Mouse (Mus musculus) c-Kit-positive CD71-positive TER-119-negative erythroid progenitor cells, embryonic 14.5 days (primary cell): ENCODE results near the gene Snx10.

Experiments
- DNase-seq: peaks from one replicate; pipeline ENCODE4 v3.0.0-alpha.2; 2013; ENCODE audit warnings: low read depth

Snx10 gene

DNA sequence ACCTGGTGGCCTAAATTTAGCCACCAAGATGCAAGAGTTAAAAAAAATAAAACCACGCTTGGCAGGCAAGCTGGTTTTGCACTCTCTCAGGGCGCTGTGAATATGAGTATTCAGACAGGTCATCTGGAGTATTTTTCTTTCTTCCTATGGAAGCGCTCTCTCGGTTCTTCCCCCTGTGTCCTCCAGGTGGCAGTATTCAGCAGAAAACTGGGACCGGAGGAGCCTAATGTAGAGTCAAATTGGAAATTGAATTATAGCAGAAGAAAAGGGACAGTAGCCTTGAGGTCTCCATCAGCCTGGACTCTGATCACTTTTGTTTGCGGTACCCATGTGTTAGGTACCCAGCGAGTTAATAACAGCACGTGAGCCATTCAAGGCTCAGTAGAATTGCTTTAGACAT, 62.3 kb downstream of the Snx10 start:
- peak; percentile 44 for DNase-seq

GRCm38 (mm10) chr6:51587266-51587665, 63.6 kb downstream of the Snx10 start:
- no peak for DNase-seq

GRCm38 (mm10) chr6:51591264-51591663, 67.6 kb downstream of the Snx10 start:
- DNase-seq = no peak

- no peak for DNase-seq
Measured at GRCm38 (mm10) chr6:51591844-51592243, 68.1 kb downstream of the Snx10 start.

- peak; percentile 10 for DNase-seq
Measured at GRCm38 (mm10) chr6:51592356-51593115, 68.8 kb downstream of the Snx10 start.

DNA sequence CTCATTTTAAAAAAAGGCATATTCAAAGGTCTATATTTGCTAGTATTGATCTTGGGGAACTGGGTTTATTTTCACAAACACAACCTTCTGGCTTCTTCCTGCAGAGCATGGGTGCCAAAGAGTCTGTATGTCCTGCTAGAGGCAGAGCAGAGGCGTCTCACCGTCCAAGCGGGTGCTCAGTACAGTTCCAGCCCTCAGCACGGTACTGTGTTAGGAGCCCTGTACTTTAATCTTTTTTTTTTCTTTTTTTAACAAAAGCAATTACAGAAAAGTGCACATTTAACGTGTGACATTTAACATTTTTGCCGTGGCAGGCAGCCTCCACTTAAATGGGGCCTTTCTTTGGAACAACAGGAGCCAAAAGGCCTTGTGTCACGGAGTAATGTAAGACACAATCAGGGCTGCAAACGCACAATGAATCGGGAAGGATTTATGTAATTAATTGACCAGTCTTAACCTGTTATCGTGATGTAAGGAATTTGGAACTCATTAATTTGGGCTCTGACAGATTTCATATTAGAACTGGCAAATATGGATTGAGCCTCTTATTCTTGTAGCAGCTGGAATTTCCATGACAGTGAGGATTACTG, 69.8 kb downstream of the Snx10 start:
- DNase-seq = no peak

DNA sequence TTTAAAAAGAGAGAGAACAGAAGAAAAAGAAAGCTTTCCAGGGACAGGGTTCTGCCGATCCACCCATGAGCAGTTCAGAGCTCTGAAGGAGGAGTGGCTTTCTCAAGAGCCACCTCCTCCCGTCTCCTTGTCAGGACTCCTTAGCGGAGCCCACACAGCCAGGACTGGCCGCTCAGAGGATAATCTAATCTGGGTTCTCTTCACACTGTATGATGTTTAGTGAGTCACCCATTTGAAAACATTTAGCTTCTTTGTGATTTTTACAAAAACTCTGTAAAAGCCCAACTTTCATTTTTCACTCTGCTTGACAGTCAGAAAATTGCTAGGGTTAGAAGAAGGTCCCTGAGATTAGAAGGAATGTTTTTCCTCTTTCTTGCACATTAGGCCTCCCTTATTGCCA, 70.8 kb downstream of the Snx10 start:
- no peak for DNase-seq

GRCm38 (mm10) chr6:51598058-51598457, 74.4 kb downstream of the Snx10 start:
- DNase-seq = no peak

DNA sequence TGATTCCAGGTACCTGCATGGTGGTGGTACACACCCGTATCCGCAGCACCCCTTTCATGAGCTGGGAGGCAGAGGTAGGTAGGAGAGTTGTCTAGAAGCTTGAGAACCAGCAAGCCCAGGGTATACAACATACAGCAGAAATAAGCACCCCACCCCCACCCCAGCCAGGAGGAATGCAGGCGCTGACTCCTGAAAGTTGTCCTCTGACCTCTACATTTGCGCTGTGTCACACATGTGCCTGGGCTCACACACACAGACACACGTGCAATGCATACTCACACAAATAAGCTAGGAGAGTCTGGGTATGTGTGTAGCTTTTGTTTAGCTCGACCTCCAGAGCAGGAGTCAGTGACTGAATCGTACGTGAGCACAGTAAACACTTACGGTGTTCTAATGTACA, 76.7 kb downstream of the Snx10 start:
- DNase-seq = no peak

DNA sequence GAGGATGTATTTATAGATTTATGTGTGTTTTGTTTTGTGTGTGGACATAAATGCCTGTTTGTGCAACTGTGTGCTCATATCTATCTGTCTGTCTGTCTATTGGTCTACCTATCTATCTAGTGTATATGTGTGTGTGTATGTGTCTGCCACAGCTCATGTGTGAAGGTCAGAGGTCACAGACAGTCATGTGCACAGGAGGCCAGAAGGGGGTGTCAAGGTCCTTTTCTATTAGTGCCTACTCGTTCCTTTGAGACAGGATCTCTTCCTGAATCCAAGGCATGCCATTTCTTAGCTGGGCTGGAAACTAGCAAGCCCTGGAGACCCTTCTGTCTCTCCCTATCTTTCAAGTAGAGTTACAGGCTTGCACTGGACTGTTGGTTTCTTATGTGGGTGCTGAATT, 78.6 kb downstream of the Snx10 start:
- no peak for DNase-seq

GRCm38 (mm10) chr6:51603691-51604090, 80.0 kb downstream of the Snx10 start:
- DNase-seq = no peak

GRCm38 (mm10) chr6:51606245-51606644, 82.5 kb downstream of the Snx10 start:
- no peak for DNase-seq

DNA sequence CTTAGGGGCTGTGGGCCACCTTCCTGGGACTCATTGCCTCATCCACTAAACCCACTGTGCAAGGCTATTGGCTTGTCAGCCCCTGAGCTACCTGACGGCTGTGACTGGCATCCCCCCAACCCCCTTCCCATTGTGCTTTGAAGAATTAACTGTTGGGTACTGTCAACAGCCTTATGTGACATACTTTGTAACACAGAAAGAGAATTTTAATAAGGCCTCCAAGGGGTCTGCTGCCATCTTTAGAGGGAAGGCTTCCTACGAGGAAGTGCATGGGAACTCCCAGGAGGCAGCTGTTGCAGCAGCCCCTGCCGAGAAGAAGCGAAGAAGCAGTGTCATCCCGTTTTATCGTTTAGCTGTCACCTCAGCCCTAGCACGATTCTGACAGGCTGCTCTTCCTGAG, 83.1 kb downstream of the Snx10 start:
- no peak for DNase-seq

- no peak for DNase-seq
Measured at GRCm38 (mm10) chr6:51611621-51612020, 87.9 kb downstream of the Snx10 start.

- DNase-seq = no peak
Measured at GRCm38 (mm10) chr6:51612371-51613051, 88.8 kb downstream of the Snx10 start.

DNA sequence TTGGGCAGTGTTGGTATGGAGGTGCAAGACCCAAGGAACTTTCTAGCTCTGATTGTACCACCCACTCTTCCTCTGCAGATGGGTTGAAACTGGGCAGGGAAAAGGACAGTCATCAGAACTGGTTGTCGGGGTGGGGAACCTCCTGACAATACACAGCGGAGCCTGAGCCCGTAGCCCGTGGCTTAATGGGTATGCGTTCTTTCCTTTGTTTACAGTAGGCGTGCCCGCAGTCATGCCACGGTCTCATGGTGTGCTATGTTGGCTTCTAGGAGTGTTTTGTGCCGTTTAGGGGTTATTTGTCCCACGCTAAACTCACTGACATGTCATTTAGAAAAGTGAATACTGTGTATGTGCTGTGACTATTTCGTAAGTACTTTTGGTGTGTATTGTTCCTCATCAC, 90.0 kb downstream of the Snx10 start:
- no peak for DNase-seq

GRCm38 (mm10) chr6:51626843-51627242, 103.1 kb downstream of the Snx10 start:
- DNase-seq = no peak

GRCm38 (mm10) chr6:51629671-51630070, 106.0 kb downstream of the Snx10 start:
- no peak for DNase-seq

DNA sequence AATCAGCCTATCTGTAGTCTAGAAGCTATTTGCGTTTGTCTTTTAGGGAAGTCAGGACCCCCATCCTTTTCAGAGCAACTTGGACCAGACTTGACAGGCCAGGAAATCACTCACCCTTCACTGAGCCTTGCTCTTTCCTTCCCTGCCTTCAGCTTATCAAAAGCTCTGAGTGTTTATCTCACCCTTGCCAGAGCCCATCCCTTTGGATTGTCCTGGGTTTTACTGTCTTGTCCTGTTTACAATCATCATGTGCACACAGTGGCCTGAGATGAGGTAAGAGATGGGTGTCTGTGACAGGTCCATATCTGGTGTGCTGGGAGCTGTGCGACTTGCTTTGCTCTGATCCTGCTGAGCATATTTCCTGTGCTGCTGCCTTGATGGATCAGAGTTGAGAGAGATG, 106.5 kb downstream of the Snx10 start:
- DNase-seq = no peak

- DNase-seq = no peak
Measured at GRCm38 (mm10) chr6:51632928-51633662, 109.4 kb downstream of the Snx10 start.

- DNase-seq = peak; percentile 17
Measured at GRCm38 (mm10) chr6:51633663-51634362, 110.1 kb downstream of the Snx10 start.

GRCm38 (mm10) chr6:51636019-51636568, 112.4 kb downstream of the Snx10 start:
- no peak for DNase-seq
